Mouse (Mus musculus): ENCODE results near the gene Rfx1. TPM values are rescaled to one million over a fixed set of nuclear protein-coding genes. Genes with fewer than 3 reads are reported as not detected.
A peak's percentile ranks its signal among the peaks of the same experiment; 100 is the strongest.

Rfx1 gene
- polyA plus RNA-seq, 1 experiment from 2014 or later, result 10.1 TPM

DNA sequence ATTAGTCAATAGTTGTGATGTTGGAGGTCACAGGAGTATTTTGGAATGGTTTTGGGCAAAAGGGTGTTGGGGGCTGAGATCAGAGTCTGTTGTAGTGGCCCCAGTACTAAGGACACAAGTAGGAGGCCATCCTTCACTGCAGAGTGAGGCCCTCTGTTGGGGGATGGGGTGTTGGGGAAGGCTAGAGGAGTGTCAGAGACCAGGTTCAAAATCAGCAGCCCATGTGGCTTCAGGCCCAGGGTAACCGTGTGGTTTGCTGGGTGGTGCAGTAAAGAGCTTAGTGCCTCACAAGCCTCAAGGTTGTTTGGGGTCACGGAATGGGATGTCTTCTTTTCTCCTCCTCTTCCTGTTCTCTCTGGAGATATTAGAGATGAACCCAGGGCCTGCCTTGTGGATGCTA, 60.1 kb downstream of the Rfx1 start:
- Histone ChIP-seq H3K9ac (no peak overlapping the region), H3K9me3 (no peaks in the 10 kb centered on the region), H3K4me2 (no peak overlapping the region), H3K27me3 (peaks cover 3% of the 10 kb centered on the region; the same call in 1 of the 2 replicates), H3K36me3 (peaks cover 8% of the 10 kb centered on the region; the same call in 1 of the 2 replicates), H3K4me1 (peaks cover 30% of the 10 kb centered on the region), H3K4me3 (no peak overlapping the region), H3K27ac (peak overlapping the region; percentile 55; the same call in 1 of the 2 replicates)
- no peak for ATAC-seq (ENCODE audit: insufficient number of reproducible peaks, insufficient read depth, low FRiP score, low TSS enrichment, low read depth)
- WGBS, result 68% methylated on average over 2 of the region's 2 CpGs

DNA sequence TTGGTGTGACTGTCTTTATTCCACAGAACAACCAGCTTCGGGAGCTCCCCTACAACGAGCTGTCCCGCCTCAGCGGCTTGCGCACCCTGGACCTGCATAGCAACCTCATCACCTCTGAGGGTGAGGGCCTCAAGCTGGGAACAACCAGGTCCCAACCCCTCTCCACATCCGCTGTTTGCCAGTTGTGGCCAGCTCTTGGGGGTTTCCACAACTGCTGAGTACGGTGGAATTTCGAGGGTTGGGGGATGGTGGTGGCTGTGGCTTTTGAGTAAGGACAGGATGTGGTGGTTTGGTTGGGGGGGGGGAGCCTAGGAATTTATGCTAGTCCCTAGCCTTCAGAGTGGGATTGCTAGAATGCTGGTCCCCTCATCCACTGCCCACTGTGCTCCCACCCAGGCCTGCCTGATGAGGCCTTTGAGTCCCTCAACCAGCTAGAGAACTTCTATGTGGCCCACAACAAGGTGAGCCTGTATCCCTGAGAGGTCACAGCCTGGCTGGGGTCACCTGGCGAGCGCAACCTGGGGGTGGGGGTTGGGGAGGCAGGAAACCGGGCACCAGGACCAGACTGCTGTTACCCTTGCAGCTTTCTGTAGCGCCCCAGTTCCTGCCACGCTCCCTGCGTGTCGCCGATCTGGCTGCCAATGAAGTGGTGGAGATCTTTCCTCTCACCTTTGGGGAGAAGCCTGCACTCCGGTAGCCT, 60.7 kb downstream of the Rfx1 start:
- Histone ChIP-seq H3K9ac (peak overlapping the region; percentile 52; the same call in 1 of the 2 replicates), H3K4me3 (no peak overlapping the region), H3K4me1 (peaks cover 30% of the 10 kb centered on the region), H3K36me3 (peaks cover 15% of the 10 kb centered on the region), H3K27ac (peak overlapping the region; percentile 55; the same call in 1 of the 2 replicates), H3K4me2 (peak overlapping the region; percentile 27), H3K27me3 (peaks cover 3% of the 10 kb centered on the region; the same call in 1 of the 2 replicates), H3K9me3 (no peaks in the 10 kb centered on the region)
- 57% methylated on average over 17 of the region's 17 CpGs for WGBS
- ATAC-seq (ENCODE audit: insufficient number of reproducible peaks, insufficient read depth, low FRiP score, low TSS enrichment, low read depth), result peak; percentile 49; the same call in 1 of the 2 replicates

- peaks cover 30% of the 10 kb centered on the region for H3K4me1 ChIP-seq
- no peak overlapping the region for H3K27ac ChIP-seq
- H3K36me3 ChIP-seq, result peaks cover 24% of the 10 kb centered on the region
- H3K27me3 ChIP-seq, result peaks cover 3% of the 10 kb centered on the region; the same call in 1 of the 2 replicates
- no peak for ATAC-seq (ENCODE audit: insufficient number of reproducible peaks, insufficient read depth, low FRiP score, low TSS enrichment, low read depth)
- H3K4me2 ChIP-seq, result no peak overlapping the region
- H3K9ac ChIP-seq, result no peak overlapping the region
- WGBS, result 71% methylated on average over 8 of the region's 8 CpGs
- no peak overlapping the region for H3K4me3 ChIP-seq
- H3K9me3 ChIP-seq, result no peaks in the 10 kb centered on the region
Observed at GRCm38 (mm10) chr8:84128277-84128676, 61.6 kb downstream of the Rfx1 start.

DNA sequence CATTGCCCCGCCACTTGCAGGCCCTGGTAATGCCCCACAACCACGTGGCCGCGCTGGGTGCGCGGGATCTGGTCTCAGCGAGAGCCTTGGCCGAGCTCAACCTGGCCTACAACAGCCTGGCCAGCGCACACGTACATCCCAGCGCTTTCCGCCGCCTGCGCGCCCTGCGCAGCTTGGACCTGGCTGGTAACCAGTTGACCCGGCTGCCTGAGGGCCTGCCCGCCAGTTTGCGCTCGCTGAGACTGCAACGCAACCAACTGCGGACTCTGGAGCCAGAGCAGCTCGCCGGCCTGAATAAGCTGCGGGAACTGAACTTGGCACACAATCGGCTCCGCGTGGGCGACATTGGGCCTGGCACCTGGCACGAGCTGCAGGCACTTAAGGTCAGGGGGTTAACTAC, 64.2 kb downstream of the Rfx1 start:
- peak overlapping the region; percentile 46 for H3K9ac ChIP-seq
- H3K36me3 ChIP-seq, result peaks cover 49% of the 10 kb centered on the region

GRCm38 (mm10) chr8:84132225-84132624, 65.6 kb downstream of the Rfx1 start:
- WGBS, result 86% methylated on average over 8 of the region's 8 CpGs
- Histone ChIP-seq H3K27me3 (peaks cover 3% of the 10 kb centered on the region; the same call in 1 of the 2 replicates), H3K9me3 (no peaks in the 10 kb centered on the region), H3K36me3 (peaks cover 63% of the 10 kb centered on the region), H3K4me1 (peaks cover 20% of the 10 kb centered on the region), H3K27ac (no peak overlapping the region), H3K4me2 (no peak overlapping the region), H3K9ac (no peak overlapping the region), H3K4me3 (no peak overlapping the region)
- ATAC-seq (ENCODE audit: insufficient number of reproducible peaks, insufficient read depth, low FRiP score, low TSS enrichment, low read depth), result no peak

More for the DNA sequence above, 64.2 kb downstream of the Rfx1 start:
- H3K27me3 ChIP-seq, result peaks cover 3% of the 10 kb centered on the region; the same call in 1 of the 2 replicates
- peak overlapping the region; percentile 14; the same call in 1 of the 2 replicates for H3K4me2 ChIP-seq
- no peak overlapping the region for H3K27ac ChIP-seq
- WGBS, result 39% methylated on average over 30 of the region's 30 CpGs
- H3K4me3 ChIP-seq, result no peak overlapping the region
- no peaks in the 10 kb centered on the region for H3K9me3 ChIP-seq
- H3K4me1 ChIP-seq, result peaks cover 29% of the 10 kb centered on the region
- no peak; the same call in 1 of the 2 replicates for ATAC-seq (ENCODE audit: insufficient number of reproducible peaks, insufficient read depth, low FRiP score, low TSS enrichment, low read depth)

GRCm38 (mm10) chr8:84137848-84138247, 71.2 kb downstream of the Rfx1 start:
- ATAC-seq (ENCODE audit: insufficient number of reproducible peaks, insufficient read depth, low FRiP score, low TSS enrichment, low read depth), result no peak
- WGBS, result 92% methylated on average over 3 of the region's 3 CpGs
- Histone ChIP-seq H3K36me3 (peaks cover 96% of the 10 kb centered on the region), H3K4me1 (no peaks in the 10 kb centered on the region), H3K9ac (no peak overlapping the region), H3K4me3 (no peak overlapping the region), H3K9me3 (no peaks in the 10 kb centered on the region), H3K4me2 (no peak overlapping the region), H3K27ac (no peak overlapping the region), H3K27me3 (no peaks in the 10 kb centered on the region)

GRCm38 (mm10) chr8:84140838-84141237, 74.2 kb downstream of the Rfx1 start:
- no peak overlapping the region for H3K4me3 ChIP-seq
- peaks cover 95% of the 10 kb centered on the region for H3K36me3 ChIP-seq
- WGBS, result 87% methylated on average over 4 of the region's 4 CpGs
- H3K27me3 ChIP-seq, result no peaks in the 10 kb centered on the region
- no peak for ATAC-seq (ENCODE audit: insufficient number of reproducible peaks, insufficient read depth, low FRiP score, low TSS enrichment, low read depth)
- peaks cover under 1% of the 10 kb centered on the region for H3K4me1 ChIP-seq
- no peak overlapping the region for H3K9ac ChIP-seq
- H3K4me2 ChIP-seq, result no peak overlapping the region
- no peak overlapping the region for H3K27ac ChIP-seq
- H3K9me3 ChIP-seq, result no peaks in the 10 kb centered on the region

- Histone ChIP-seq H3K4me1 (peaks cover 23% of the 10 kb centered on the region), H3K27me3 (no peaks in the 10 kb centered on the region), H3K4me3 (no peak overlapping the region), H3K27ac (no peak overlapping the region), H3K9ac (no peak overlapping the region), H3K36me3 (peaks cover 62% of the 10 kb centered on the region), H3K4me2 (no peak overlapping the region), H3K9me3 (no peaks in the 10 kb centered on the region)
- no peak for ATAC-seq (ENCODE audit: insufficient number of reproducible peaks, insufficient read depth, low FRiP score, low TSS enrichment, low read depth)
- WGBS, result 89% methylated on average over 8 of the region's 8 CpGs
Observed at GRCm38 (mm10) chr8:84144636-84145245, 78.1 kb downstream of the Rfx1 start.

MicroRNAs encoded within 50 kb of the gene (microRNA counts, 519-probe panel; counts per million panel counts)
- 2,580 counts per million, percentile 62 among the panel's probes with 10 or more counts for microRNA mmu-miR-709

Small RNA genes lying within 50 kb of the gene (microRNA-seq; reads per million reads assigned to microRNA genes)
- gene Mir709, result not detected

Other genes starting within 250 kb of the Rfx1 start
- gene Adgrl1, start 166.7 kb upstream of the Rfx1 start, polyA plus RNA-seq (2015; fragmentation: Nextera tagmentation; extraction: Ambion mirVana), result 30.5 and 31.6 TPM in 2 replicates
- 0.55 and 0.63 TPM in 2 replicates for gene Gm10644, start 111.6 kb upstream of the Rfx1 start, polyA plus RNA-seq (2015; fragmentation: Nextera tagmentation; extraction: Ambion mirVana)
- 58.0 and 61.3 TPM in 2 replicates for gene Asf1b, start 111.3 kb upstream of the Rfx1 start, polyA plus RNA-seq (2015; fragmentation: Nextera tagmentation; extraction: Ambion mirVana)
- 148 and 159 TPM in 2 replicates for gene Prkaca, start 93.8 kb upstream of the Rfx1 start, polyA plus RNA-seq (2015; fragmentation: Nextera tagmentation; extraction: Ambion mirVana)
- gene Samd1, start 69.2 kb upstream of the Rfx1 start, polyA plus RNA-seq (2015; fragmentation: Nextera tagmentation; extraction: Ambion mirVana), result 14.5 and 15.8 TPM in 2 replicates
- gene 1700067K01Rik, start 65.3 kb upstream of the Rfx1 start, polyA plus RNA-seq (2015; fragmentation: Nextera tagmentation; extraction: Ambion mirVana), result 0.73 and 1.6 TPM in 2 replicates
- 0.59 TPM in 1 of 2 replicates, not detected in the other for gene 2210011C24Rik, start 54.7 kb upstream of the Rfx1 start, polyA plus RNA-seq (2015; fragmentation: Nextera tagmentation; extraction: Ambion mirVana)
- 6.9 and 8.5 TPM in 2 replicates for gene Palm3, start 45.4 kb upstream of the Rfx1 start, polyA plus RNA-seq (2015; fragmentation: Nextera tagmentation; extraction: Ambion mirVana)
- gene Il27ra, start 24.2 kb upstream of the Rfx1 start, polyA plus RNA-seq (2015; fragmentation: Nextera tagmentation; extraction: Ambion mirVana), result 0.66 and 1.0 TPM in 2 replicates
- not detected in 2 replicates for gene Rln3, start 21.8 kb upstream of the Rfx1 start, polyA plus RNA-seq (2015; fragmentation: Nextera tagmentation; extraction: Ambion mirVana)
- 1.6 and 2.0 TPM in 2 replicates for gene Gm10643, start 1.7 kb upstream of the Rfx1 start, polyA plus RNA-seq (2015; fragmentation: Nextera tagmentation; extraction: Ambion mirVana)
- 10.8 and 12.2 TPM in 2 replicates for gene Dcaf15, start 37.9 kb downstream of the Rfx1 start, polyA plus RNA-seq (2015; fragmentation: Nextera tagmentation; extraction: Ambion mirVana)
- 1.6 and 2.0 TPM in 2 replicates for gene Podnl1, start 59.2 kb downstream of the Rfx1 start, polyA plus RNA-seq (2015; fragmentation: Nextera tagmentation; extraction: Ambion mirVana)
- 28.2 and 30.7 TPM in 2 replicates for gene Cc2d1a, start 81.1 kb downstream of the Rfx1 start, polyA plus RNA-seq (2015; fragmentation: Nextera tagmentation; extraction: Ambion mirVana)
- 1.4 and 1.8 TPM in 2 replicates for gene 4930432K21Rik, start 81.2 kb downstream of the Rfx1 start, polyA plus RNA-seq (2015; fragmentation: Nextera tagmentation; extraction: Ambion mirVana)
- gene Nanos3, start 118.4 kb downstream of the Rfx1 start, polyA plus RNA-seq (2015; fragmentation: Nextera tagmentation; extraction: Ambion mirVana), result 2.9 and 5.2 TPM in 2 replicates
- 19.6 and 22.6 TPM in 2 replicates for gene Zswim4, start 170.2 kb downstream of the Rfx1 start, polyA plus RNA-seq (2015; fragmentation: Nextera tagmentation; extraction: Ambion mirVana)
- 318 and 344 TPM in 2 replicates for gene D8Ertd738e, start 182.9 kb downstream of the Rfx1 start, polyA plus RNA-seq (2015; fragmentation: Nextera tagmentation; extraction: Ambion mirVana)
- 62.4 and 69.8 TPM in 2 replicates for gene Mri1, start 190.5 kb downstream of the Rfx1 start, polyA plus RNA-seq (2015; fragmentation: Nextera tagmentation; extraction: Ambion mirVana)
- gene Ccdc130, start 203.5 kb downstream of the Rfx1 start, polyA plus RNA-seq (2015; fragmentation: Nextera tagmentation; extraction: Ambion mirVana), result 21.6 and 22.2 TPM in 2 replicates

All from embryonic facial prominence, embryonic 13.5 days (tissue).